Mouse (Mus musculus) hindlimb bud, embryonic 11.5 days (tissue): ENCODE measurements around the gene Rora.

Source experiments
- DNase-seq: peaks from one replicate; pipeline ENCODE4 v3.0.0-alpha.2; 2012; ENCODE audit warnings: low read depth, low spot score; ENCODE audit errors: extremely low spot score

Rora gene

GRCm38 (mm10) chr9:69298566-69299335 is 645.2 kb downstream of the Rora start:
- no peak for DNase-seq

DNA sequence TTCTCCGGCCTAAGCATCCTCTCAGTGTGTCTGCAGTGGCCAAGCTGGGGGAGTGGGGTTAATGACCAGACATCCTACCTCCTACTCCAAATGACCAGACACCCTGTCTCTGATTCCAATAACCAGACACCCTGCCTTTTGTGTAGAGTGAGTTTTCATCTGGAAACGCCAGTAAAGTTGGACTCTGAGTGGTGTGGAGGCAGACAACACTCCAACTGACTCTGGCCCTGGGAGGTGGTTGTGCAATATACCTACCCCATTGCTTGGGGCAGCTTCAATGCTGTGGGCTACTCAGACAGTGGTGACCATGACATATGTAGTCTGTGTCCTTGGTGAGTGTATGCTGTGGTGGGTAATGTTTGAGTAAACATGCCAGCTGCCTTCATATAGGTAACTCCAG is 645.9 kb downstream of the Rora start:
- DNase-seq = no peak

DNA sequence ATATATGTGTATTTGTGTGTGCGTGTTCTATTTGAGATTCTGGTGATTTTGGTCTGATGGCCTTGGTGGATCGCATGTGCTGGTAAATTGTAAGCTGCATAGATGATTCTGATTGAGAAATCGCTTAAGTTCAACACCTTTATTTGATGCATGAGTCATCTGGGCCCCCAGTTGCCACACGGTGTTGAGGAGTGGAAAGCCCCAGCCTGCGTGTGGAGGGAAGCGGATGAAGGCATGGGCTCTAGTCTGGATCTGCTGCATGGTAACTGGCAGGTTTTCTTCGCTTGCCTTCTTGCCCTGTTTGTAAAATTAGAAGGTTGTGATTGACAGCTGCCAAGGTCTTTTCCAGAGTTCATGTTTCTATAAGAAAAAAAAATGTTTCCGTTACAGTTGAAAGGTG is 646.7 kb downstream of the Rora start:
- DNase-seq = no peak

- DNase-seq = no peak
These were observed 647.9 kb downstream of the Rora start for GRCm38 (mm10) chr9:69301445-69301844.

DNA sequence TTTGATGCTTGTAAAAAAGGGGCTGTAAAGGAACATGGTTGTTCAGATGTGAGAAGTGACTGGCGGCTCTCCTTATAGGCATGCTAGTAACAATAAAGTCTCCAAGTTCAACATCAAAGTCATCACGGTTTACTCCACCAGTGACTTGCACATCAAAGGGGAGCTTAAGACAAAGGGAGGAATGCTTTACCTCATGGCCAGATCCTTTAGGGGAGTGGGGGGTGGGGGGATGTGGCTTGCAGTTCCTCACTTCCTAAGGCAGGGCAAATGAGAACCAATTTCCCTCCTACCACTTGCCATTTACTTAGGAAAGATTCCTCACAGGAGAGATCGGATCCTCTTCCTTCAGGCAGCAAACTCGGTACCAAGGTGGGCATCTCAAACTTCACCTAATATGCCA is 648.4 kb downstream of the Rora start:
- DNase-seq = no peak

GRCm38 (mm10) chr9:69302846-69303245 is 649.3 kb downstream of the Rora start:
- DNase-seq = no peak

DNA sequence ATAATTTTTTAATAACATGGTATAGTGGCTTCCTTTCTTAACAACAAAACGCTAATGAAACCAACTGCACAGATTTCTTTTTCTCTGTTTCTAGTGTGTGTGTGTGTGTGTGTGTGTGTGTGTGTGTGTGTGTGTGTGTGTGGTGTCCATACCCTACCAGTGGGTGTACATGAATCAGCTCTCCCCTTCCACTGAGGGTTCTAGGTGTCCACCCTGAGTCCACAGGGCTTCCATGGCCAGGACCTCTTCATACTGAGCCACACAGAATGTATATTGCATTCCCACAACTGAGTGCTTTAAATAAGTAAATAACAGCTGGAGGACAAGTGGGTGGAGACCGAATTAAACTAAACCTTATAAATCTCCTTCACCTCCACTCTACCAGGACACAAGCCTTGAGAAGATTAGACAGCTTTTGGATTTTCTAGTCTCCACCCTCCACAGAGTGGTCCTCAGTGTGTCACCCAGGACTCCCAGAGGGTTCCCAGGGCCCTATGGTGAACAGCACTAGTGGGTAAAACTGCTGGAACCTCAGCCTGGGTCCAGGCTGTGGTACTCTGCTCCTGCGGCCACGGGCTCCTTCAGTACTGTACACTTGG is 649.9 kb downstream of the Rora start:
- no peak for DNase-seq

DNA sequence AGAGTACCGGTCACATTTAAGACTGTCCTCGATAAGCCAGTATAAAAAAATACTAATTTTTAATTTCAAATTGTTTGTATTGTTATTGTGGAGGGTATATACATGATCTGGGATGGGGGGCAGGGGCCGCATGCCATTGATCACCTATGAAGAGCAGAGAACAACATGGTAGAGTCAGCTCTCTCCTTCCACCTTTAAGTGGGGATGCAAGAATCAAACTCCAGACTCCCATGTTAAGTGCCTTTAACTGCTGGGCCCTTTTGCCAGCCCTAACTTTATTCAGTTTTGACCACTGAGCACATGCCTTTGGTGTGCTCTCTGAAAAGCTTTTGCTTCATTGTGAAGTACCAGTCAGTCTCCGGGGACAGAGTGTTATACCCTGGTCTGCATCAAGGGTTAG is 650.4 kb downstream of the Rora start:
- no peak for DNase-seq

DNA sequence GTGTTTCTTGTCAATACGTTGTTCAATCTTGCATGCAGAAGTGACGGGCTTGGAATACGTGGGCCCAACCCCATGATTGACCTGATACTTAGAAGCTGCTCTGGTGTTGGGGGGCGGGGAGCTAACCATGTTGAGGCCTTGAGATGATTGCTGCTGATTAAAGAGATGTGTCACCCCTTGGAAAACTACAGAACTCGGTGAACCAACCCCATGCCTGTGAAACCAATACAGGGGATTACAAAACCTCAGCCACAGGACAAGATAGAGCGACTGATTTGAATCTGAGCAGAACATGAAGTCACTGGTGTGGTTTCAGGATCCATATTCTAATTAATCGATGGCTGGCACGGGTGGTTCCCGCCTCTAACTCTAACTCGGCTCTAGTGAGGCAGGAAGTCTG is 650.9 kb downstream of the Rora start:
- no peak for DNase-seq

- DNase-seq = no peak
These were observed 651.4 kb downstream of the Rora start for GRCm38 (mm10) chr9:69304991-69305390.

- no peak for DNase-seq
These were observed 653.3 kb downstream of the Rora start for GRCm38 (mm10) chr9:69306734-69307528.

GRCm38 (mm10) chr9:69307974-69308373 is 654.4 kb downstream of the Rora start:
- no peak for DNase-seq

DNA sequence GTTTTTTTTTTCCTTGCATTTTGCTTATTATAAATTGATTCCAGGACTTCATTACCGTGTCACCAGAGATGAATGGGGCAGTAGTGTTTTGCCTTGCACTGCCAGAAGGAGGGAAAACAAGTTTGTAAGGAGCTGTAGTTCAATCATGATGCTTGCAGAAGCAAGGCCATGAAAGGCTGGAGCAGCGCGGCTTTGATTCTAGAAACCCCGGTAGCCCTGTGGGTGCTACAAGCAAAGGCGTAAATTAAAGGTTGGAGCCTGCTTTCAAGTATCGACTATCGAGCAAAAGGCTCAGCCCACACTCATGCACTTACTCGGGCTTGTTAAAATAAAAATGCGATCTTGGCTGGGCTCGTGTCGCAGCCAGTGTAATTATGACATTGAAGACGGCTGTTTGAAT is 656.9 kb downstream of the Rora start:
- no peak for DNase-seq

- no peak for DNase-seq
These were observed 659.7 kb downstream of the Rora start for GRCm38 (mm10) chr9:69313297-69313696.

DNA sequence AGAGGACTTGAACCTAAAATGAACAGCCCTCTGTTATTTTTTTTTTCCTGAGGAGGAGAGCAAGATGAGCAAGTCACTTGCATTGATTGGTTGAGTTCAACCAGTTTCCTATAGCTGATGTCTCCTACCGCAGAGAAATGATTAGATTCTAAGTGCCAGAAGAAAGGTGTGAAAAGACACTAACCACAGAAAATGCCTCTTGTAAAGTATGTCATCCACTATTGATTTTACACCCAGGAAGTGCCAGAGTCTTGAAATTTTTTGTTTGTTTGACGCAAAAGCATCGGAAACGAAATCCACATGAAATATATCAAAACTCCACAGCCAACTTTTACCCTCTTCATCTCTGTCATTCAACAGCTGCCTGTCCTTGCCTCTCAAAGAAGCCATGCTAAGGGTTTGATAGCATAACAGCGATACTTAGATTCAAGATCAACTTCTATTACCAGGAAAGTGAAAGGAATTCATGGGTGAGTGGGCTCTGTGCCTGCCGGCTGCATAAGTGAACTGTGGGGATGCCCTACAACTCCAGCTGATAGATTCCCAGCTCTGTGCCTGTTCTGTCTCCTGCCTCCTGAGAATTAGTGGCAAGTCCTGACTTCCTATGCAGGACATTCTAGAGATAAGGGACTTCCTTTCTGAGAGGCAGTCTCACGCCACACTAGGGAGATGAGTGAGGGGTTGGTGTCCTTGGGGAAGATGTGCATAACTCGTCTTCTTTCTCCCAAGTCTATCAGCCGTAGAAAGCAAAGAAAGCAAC is 661.0 kb downstream of the Rora start:
- DNase-seq = no peak

- no peak for DNase-seq
These were observed 664.0 kb downstream of the Rora start for GRCm38 (mm10) chr9:69317527-69318115.

DNA sequence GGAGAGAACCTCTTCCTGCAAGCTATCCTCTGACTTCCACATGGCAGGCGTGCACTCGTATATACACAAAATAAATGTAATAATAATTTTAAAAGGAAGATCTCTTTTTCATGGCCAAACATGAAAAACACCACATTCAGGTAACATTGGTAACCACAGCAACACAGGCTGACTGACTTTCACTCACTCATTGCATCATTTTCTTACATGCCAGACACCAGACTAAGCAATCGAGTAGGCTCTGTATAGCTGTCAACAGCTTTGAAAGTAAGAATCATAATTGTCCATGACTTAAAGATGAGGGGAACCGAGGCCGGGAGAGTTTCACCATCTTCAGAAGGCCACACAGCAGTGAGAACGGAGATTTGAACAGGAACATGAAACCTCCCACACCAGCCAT is 665.8 kb downstream of the Rora start:
- no peak for DNase-seq

DNA sequence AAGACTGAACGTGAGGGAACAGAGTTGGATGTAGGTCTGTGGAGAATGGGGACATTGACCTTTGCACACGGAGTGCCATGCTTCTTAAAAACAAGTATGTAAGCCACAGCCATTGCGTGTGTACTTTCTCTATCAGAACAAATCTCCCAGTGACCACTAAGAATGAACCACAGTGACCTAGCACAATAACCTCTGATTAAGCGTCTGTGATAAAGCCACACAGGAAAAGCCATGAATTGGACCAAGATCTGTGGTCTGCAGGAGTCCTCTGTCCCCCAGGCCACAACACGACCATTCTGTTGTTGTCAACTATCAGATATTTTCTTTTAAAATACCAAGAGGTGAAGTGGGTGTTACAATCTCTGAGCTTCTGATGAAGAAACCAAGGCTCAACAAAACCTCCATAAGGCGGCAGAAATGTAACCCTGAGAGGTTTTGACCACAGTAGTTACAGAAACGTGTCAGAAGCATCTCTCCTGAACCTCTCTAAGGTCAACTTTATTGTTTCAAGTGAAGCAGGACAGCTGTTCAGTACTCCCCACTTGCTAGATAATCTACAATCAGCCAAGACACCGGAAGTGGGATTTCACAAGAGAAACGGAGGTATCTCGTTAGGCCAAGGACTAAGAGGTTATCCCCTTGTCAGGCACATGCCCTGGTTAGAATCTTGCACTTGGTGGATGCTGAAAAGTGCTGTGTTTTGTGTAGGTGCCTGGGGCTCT is 666.5 kb downstream of the Rora start:
- DNase-seq = no peak

- DNase-seq = no peak
These were observed 667.0 kb downstream of the Rora start for GRCm38 (mm10) chr9:69320635-69321027.

- DNase-seq = no peak
These were observed 668.4 kb downstream of the Rora start for GRCm38 (mm10) chr9:69321956-69322355.
